Mouse (Mus musculus) urinary bladder, adult 18-20 months (tissue): ENCODE results near the gene Bud31.
A peak's percentile ranks its signal among the peaks of the same experiment; 100 is the strongest.
"Not testable (repeated sequence)": the region's sequence is repeated elsewhere in the genome, so short reads cannot be mapped to it uniquely, and the experiment has no call there.

Source experiments
- DNase-seq, 2 experiments: peaks; one replicate each; pipeline ENCODE4 v3.0.0; 2022; ENCODE audit warnings: low spot score in 2 of 2, mixed read lengths in 2 of 2

The Bud31 gene

DNA sequence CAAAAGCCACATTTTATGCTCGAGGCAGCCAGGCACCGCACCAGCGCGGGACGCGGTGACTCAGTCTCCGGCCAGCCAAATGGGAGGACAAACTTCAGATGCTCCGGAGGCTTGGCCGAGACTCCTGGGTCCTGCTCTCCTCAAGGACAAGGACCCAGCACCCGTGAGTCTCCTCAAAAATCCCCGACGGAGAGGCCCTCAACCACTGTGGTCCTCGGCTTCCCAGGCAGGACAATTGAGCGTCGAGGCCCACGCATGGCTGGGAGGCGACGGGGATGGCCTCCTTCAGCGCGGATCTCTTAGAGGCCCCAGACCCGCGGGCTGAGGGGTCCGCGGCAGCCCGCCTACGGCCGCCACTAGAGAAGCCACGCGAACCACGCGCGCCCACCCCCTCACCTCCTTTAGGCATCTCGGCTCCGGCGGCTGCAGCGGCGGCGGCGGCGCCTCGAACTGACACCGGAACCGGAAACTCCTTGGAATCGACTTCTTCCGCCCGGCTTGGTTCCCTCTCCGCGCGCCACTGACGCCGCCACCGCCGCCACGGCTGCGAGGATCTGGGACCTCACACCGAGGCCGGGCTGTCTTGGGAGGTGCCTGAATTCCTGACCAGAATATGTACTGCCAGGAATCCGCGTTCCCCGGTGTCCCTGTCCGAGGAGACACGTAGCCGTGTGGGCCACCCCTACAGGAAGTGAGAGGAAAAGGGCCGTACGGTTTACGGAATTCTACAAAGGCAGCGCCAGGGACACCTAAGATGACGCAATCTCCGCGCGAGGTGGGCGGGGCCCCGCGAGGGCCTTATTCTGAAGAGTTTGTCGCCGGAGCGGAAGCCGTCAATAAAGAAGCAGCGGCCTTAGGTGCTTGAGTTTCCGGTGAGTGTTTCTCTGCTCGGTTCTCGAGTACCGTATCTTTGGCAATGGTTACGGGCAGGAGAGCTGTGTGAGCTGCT is at the start of gene Bud31, which contains the start of gene Pdap1:
Gene Bud31 (plus strand): TSS at position 792 of the 949 bp plus-strand sequence.
Gene Pdap1 (minus strand): TSS at position 668 of the 949 bp plus-strand sequence.
- DNase-seq: peak; percentile 92 to 98

DNA sequence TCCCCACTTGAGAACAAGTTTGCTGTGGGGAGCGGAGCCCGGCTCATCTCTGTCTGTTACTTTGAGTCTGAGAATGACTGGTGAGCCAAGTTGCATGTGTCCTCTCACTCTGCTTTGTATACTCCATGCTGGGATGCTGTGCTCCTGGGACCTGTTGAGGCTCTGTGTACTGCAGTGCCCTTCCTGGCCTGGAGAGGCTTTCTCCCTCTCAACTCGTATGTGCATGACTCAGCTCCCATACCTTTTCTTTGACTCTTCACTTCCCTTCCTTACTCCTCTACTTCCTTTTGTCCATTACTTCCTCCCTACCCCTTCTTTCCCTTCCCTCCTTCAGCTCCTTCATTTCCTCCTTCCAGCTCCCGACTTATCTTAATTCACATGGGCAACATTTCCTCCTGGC is 44.0 kb upstream of the Bud31 start:
- no peak for DNase-seq

DNA sequence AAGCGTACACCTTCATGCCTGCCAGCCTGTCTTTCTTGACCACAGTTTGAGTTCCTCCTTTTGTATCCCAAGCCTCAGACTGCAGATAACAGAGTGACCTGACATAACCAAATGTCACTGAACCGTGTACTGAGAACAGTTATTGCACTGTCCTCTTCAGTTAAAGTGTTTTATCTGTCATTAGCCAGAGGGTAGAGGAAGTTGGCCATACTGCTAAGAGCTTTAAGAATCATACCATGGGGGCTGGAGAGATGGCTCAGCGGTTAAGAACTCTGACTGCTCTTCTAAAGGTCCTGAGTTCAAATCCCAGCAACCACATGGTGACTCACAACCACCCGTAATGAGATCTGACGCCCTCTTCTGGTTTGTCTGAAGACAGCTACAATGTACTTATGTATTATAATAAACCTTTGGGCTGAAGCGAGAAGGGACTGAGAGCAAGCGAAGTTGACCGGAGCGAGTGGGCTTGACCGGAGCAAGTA is 41.8 kb upstream of the Bud31 start:
- DNase-seq: no peak

DNA sequence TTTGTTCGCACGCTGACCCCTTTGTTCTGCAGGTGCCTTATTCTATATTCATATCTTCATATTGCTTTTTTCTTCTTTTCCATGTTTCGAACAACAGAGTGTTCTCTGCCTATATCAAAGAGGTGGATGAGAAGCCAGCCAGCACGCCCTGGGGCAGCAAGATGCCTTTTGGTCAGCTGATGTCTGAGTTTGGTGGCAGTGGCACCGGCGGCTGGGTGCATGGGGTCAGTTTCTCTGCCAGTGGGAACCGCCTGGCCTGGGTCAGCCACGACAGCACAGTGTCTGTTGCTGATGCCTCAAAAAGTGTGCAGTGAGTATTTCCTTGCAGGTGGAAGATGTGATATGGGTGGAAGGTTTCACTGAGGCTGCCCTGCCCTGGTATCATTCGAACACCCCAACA is 39.2 kb upstream of the Bud31 start:
- DNase-seq: no peak

DNA sequence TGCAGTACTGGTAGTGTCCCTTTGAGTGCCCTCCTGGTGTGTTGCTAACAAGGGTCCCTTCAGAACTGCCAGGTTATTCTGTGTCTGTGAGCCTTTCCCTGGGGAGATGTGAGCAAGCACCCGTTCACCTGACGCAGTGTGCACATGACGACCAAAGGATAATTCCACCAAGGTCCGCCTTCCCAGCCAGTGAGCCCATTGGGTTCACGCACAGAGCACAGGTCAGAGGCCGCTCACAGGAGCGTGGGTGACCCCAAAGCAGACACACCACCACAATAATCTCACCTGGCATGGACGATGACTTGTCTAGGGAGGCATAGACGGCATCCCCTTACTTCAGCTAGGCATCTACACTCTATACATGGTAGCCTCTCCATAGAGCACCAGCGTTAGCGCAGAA is 38.7 kb upstream of the Bud31 start:
- DNase-seq: not testable (repeated sequence)

DNA sequence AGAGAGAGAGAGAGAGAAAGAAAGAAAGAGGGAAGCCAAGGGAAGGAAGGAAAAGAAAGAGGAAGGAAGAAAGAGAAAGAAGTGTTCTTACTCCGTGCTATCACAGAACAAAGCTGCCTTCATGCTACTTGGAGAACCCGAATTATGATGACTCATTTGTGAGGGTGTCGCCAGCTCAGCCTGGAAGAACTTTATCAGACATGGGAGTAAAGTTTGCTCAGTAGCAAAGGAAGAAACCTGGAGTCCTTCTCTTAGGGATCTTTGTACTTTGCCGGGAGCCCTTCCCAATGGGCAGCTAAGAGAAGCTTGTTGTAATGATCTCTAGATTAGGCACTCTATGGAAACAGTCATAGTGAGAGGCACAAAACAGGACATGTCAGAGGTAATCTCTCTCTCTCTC is 37.5 kb upstream of the Bud31 start:
- DNase-seq: no peak

DNA sequence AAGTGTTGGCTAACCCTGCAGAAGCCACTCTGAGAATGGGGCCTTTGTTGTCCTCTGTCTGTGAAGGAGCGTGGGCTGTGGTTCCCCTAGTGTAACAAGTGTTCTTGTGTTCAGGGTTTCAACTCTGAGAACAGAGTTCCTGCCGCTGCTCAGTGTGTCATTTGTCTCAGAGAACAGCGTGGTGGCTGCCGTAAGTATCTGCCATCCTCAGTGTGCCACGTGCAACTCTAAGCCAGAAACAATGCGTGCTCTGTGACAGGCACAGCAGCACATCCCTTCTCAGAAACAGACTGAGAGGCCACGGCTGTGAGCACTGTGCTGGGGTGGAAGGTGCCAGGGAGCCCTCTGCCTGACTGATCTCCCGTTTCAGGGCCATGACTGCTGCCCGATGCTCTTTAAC is 35.8 kb upstream of the Bud31 start:
- no peak for DNase-seq

DNA sequence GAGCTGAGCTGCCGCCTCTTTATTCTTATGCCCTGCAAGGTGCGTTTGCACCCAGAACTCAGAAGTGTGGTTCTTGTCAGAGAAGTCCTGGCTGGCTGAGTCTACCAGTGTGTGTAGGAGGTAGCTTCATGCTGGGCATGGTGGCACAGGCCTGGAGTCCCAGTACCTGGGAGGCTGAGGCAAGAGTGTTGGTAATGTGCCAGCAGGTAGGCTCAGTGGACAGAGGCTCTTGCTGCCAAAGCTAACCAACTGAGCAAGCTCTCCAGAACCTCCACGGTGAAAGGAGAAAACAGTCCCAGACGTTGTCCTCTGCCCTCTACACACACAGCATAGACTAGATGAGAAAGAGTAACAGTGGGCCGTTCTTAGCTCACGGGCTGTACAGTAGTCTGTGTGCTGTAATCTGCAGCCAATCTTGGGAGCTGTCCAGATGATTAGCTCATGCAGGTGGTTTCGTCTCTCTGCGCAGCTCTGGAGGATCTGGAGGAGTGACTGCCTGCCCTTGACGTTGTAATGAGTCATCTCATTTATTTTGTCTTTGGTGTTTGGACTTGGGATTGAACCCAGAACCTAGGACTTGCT is 34.4 kb upstream of the Bud31 start:
- DNase-seq: no peak

DNA sequence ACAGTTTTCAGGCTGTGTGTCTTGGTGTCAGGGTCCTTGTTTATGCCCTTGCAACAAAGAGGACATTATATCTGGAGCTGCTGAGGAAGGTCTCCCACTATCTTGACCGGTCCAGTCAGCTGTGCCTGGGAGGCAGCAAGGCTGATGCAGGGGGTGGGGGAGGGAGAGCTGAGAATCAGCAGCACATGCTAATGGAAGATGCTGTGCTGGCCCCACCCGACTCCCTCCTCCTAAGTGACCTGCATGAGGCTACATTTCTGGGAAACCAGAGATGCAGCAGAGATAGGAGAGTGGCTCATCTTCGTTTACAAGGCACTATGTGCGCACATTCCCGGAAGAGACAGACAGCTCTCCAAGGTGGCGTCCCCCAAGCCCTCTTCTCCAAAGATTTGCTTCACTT is 29.8 kb upstream of the Bud31 start:
- DNase-seq: no peak

DNA sequence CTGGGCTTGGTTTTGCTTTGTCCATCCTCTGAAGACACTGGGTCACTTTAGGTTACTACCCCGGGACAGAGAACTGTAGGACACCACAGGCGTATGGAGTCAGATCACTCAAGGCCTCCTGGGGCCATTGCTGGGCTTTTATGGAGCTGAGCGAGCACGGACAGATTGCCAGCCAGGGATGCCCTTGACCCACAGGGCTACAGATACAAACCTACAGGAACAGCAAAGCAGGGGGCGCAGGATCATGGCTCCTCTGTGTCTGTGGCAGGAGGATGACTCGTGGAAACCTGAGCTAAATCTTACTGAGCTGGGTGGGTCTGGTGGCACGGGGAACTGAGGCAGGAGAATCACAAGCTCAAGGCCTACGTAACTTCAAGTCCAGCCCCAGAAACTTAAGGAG is 27.6 kb upstream of the Bud31 start:
- DNase-seq: no peak

DNA sequence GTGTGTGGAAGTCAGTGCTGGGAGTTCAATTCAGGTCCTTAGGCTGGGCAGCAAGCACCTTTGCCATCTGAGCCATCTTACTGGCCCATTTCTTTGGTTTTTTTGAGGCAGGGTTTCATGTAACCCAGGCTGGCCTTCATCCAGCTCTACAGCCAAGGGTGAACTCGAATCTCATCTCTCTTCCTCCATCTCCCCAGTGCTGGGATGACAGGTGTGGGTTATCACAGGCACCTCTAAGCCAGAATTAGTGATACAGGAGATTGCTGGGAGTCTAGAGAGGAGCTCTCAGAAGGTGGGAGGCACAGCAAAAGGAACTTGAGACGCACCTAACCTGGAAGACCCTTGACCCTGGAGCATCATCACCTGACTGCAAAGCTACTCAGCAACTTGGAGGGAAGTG is 26.7 kb upstream of the Bud31 start:
- DNase-seq: no peak

DNA sequence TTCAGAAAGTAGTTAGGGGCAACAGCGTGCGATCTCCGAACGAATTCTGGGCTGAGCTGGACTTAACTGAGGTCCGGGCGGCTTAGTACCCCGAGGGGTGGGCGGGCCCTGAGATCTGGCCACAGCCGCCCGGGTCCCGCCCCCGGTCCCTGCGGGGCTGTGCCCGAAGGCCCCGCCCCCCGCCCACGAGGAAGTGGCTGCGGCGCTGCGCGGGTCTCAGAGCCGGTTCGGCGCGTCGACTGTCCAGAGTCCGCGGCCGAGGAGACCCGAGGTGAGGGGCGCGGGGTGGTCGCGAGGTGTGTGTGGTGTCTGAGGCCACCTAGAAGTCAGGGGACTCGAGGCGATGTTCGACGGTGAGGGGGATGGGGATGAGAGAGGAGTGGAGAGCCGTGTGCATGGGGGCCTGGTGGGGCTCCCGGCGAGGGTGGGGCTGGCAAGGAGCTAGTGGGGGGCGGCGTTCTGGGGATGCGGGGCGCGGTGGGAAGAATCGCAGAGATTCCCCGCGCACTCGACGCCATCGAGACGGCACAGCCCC is 26.0 kb upstream of the Bud31 start, which contains the start of gene Arpc1b:
Gene Arpc1b (plus strand): TSS at position 145 of the 535 bp plus-strand sequence.
- DNase-seq: peak; percentile 59 to 70

DNA sequence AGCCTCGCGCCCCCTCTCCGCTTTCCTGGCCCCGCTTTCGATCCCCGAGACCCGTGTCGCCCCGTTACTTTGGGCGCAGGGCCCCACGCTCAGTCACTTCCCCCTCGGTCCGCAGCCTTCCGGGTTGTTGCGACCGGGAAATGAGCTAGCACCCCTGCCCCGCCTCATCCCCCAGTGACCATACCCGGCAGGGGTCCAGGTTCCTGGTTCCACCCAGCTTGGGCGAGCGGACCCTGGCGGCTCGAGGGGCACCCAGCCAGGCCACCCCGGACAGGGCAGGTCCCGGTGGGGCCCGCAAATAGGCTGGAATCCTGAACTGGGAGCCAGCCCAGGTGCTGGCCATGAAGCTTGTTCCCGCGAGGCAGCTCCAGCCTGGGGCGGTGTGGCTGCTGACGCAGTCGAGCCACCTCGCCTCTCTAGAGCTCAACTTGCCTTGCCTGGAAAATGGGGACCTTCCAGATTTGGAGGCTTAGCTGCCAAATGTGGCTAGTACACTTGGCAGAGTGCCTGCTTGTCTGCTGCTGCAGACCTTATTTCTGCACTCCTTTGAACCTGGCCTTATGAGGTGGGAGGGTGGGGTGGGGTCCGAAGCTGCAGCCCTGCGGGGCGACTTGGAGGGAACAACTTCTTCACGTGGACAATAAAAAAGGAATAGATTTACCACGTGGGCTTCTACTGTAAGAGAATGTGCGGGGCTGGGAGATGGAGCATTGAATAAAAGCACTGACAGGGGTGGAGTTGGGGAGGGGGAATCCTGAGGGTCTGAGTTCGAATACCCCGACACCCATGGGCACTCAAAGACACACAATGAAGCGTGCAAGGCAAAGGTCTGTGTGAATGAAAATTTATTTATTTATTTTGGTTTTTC is 25.3 kb upstream of the Bud31 start:
- DNase-seq: peak; percentile 67 to 71

DNA sequence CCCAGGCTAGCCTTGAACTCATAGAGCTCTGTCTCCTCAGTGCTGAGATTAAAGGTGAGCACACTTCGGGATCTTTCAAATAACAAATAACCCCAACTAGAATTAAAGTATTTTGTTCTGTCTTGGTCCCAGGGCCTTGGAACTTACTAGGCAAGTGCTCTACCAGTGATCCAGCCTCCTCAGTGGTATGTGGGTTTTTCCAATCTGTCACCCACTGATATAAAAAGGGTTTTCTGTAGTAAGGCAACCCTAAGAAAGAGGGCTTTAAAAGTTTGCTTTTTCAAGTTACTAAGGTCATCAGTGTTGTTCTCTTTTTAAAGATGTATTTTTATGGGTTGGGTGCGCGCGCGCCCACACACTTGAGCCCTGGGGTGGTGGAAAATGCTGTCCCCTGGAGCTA is 24.4 kb upstream of the Bud31 start:
- no peak for DNase-seq

DNA sequence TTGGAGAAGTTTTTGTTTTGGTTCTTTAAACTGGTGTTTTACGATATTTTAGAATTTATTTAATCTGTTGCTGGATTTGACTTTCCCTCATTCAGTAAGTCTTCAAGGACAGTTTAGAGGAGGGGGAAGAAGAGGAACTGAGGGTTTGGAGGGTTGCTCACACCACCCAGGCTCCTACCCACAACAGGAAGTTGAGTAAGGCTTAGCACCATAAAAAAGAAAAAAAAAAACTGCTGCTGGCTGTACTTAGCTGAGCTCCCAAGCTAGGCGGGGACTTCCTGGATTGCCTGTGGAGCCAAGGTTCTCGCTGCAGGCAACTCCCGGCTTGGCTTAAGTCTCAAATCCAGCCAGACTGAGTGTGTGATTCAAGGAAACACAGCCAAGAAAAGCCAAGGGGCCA is 23.8 kb upstream of the Bud31 start:
- DNase-seq: peak in 1 of 2 experiments; percentile 72

DNA sequence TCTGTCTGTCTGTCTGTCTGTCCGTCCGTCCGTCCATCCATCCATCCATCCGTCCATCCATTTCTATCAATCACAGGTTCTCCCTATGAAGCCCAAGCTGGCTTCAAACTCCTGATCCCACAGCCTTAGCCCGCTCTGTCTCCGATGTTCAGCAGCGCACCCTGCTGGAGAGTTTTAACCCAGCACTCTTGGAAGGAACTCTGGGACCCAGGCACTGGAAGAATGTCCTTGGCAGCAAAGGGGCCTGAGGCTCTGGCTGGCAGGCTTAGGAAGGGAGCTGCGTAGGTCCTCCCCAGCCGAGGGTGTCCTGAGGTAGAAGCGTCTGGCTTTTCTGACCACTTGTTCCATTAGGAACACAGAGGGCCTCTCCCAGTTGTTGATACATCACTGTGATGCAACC is 23.2 kb upstream of the Bud31 start:
- peak; percentile 37 to 46 for DNase-seq

DNA sequence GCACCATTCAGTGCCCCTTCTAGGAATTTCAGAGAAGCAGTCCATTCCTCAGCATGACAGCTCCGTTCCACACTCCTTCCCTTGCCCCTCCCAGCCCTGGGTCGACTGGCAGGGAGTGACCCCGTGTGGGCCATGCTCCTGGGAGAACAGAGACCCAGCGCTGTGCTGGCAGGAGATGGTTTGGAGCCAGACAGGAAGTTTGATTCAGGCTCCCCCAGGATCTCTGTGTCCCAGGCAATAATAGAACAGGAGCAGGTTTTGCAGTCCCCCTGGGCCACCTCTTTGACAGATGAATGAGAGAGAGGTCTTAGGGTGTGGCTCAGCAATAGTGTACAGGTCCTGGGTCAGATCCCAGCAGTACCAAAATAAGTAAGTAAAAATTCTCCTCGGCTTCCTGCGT is 22.2 kb upstream of the Bud31 start:
- DNase-seq: no peak

DNA sequence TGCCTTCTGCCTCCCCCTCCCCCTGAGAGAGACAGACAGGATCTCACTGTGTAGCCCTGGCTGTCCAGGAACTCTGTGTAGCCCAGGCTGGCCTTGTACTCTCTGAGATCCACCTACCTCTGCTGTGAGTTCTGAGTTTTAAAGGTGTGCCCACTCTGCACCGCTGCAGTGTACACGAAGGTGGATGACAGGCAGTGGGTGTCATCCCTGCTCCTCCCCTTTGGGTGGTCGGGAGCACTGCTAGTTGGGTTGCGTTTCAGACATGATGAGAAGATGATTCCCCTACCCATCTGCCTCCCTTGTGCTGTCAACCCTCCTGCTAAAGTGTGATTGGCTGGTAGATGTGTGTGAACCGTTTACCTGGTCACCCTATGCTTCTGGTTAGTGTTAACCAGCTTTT is 21.7 kb upstream of the Bud31 start:
- DNase-seq: no peak

DNA sequence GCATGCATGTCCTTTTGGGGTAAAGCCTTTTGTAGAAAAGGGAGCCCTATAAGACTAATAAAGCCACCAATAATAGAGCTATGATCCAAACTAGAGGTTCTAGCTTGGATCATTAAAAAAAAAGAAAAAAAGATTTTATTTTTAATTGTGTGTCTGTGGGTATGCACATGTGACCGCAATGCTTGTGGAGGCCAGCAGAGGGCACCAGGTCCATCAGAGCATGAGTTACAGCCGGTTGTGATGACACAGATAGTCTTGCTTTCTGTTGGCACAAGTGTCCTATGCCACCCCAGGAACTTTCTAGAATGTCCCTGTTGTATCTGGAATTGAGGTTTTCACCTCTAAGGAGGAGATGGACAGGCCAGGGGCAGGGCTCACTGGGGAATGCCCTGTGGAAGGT is 20.8 kb upstream of the Bud31 start:
- no peak for DNase-seq

DNA sequence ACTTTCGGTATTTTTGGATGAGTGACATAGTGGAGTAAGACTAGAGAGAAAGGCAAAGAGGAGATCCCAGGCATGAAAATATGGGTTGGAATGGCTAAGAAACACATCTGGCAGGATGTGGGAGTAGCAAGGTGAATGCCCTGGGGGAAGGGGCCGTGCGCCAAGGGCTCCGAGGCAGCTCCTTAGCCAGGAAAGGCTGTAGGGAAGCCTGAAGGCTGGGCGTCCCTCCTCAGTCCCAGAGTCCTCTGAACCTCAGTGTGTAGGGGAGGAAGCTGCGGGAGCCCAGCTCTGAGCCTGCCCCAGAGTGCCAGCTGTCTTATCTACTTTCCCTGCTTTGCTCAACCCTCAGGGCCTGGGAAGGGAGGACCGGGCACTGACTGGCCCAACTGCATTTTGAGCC is 19.2 kb upstream of the Bud31 start:
- DNase-seq: no peak

DNA sequence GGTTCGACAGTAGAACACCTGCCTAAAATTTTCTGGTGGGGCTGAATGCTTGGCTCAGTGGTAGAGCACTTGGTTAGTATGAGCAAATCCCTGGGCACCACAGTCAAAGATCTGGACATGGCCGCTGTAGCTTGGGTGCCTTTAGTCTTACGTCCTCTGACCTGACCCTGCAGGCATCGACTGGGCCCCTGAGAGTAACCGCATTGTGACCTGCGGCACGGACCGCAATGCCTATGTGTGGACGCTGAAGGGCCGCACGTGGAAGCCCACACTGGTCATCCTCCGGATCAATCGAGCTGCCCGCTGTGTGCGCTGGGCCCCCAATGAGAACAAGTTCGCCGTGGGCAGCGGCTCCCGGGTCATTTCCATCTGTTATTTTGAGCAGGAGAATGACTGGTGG is 16.8 kb upstream of the Bud31 start:
- no peak for DNase-seq

DNA sequence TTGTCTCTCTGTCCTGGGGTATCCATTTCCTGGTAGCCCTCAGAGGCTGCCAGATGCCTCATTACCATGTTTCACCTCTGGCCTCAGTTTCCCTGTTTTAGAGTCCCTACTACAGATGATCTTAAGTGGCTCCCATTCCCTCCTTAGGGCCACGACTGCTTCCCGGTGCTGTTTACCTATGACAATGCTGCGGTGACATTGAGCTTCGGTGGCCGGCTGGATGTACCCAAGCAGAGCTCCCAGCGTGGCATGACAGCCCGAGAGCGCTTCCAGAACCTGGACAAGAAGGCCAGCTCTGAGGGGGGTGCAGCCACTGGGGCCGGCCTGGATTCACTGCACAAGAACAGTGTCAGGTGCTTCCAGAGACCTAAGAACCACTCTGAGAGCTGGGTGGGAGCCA is 13.6 kb upstream of the Bud31 start:
- DNase-seq: no peak
